Mouse (Mus musculus) midbrain, embryonic 13.5 days (tissue): ENCODE measurements at regions not wholly inside any gene's neighbourhood (a gene's known extent, or its start where the extent isn't known, plus 50 kb on each side); places are given as distances from the start of the nearest gene placed in this dataset. TPM values are rescaled to one million over a fixed set of nuclear protein-coding genes. Genes with fewer than 3 reads are reported as not detected.

Experiments
- microRNA-seq: library from miRNA; unstranded; fragments of <30 nt; microRNA quantifications from one replicate; pipeline ENCODE4, GENCODE M21; 2016

Small RNA genes lying in the stretch of these regions (microRNA-seq; reads per million reads assigned to microRNA genes)
- gene Mir6378: not detected
